Mouse (Mus musculus): ENCODE measurements around the gene Myadml2.
"Not testable (repeated sequence)": the region's sequence is repeated elsewhere in the genome, so short reads cannot be mapped to it uniquely, and the experiment has no call there.

Myadml2 gene

GRCm38 (mm10) chr11:120648001-120648476 lies at the start of gene Myadml2:
Gene Myadml2, minus strand, starts transcription at chr11:120648158.
- no peak for DNase-seq (ENCODE audit: low spot score in 2 of 2)

DNA sequence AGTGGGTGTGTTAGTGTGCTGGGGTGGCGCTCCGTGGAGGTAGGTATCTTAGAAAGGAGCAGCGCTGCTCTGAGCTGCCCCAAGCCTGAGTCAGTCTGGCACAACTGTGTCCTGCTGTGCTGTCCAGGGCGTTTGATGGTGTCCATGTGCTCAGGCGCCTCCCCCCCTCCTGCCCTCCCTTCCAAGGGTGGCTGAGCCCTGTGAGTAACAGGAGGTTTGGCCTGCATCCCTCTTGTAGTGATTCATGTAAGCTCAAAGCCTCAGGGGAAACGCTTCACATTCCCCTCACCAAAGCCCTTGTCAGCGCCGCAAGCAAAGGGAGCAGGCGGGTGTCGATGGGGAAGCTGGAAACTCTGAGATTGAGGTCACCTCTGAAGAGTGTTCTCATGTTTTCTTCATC lies 49.8 kb upstream of the Myadml2 start:
- DNase-seq (ENCODE audit: low spot score in 2 of 2): no peak

DNA sequence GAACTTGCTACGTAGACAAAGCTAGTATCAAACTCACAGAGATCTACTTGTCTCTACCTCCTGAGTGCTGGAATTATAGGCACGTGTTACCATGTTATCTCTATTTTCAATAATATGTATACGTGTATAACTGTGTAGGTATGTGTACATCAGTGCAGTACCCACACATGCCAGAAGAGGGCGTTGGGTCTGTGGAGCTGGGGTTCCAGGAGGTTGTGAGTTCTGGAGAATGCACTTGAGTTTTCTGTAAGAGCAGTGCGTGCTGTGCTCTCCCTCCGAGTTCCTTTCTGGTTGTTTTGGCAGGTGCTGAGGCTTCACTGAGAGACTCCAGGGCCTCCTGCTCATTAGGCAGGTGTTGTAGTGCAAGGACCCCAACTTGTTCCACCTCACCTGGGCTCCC lies 48.6 kb upstream of the Myadml2 start:
- DNase-seq (ENCODE audit: low spot score in 2 of 2): no peak

- no peak for DNase-seq (ENCODE audit: low spot score in 2 of 2)
These were observed 47.7 kb upstream of the Myadml2 start for GRCm38 (mm10) chr11:120695641-120696040.

GRCm38 (mm10) chr11:120695184-120695583 lies 47.2 kb upstream of the Myadml2 start:
- DNase-seq (ENCODE audit: low spot score in 2 of 2): no peak

DNA sequence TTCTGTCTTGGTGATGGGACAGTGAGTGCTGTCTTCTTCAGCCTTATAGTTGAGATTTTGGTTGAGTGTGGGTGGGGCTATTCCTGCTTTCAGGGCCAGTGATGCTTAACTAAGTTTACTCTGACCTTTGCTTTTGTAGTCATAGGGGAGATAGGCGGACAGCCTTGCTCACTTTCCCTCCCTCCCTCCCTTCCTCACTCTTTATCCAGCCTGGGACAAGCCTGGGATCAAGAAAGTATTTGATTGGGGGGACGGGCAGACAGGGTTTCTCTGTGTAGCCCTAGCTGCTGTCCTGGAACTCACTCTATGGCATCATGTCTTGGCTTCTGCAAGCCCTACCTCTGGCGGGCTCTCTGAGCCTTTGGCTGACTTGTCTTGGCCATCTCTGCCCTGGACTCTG lies 45.5 kb upstream of the Myadml2 start:
- DNase-seq (ENCODE audit: low spot score in 2 of 2): no peak

DNA sequence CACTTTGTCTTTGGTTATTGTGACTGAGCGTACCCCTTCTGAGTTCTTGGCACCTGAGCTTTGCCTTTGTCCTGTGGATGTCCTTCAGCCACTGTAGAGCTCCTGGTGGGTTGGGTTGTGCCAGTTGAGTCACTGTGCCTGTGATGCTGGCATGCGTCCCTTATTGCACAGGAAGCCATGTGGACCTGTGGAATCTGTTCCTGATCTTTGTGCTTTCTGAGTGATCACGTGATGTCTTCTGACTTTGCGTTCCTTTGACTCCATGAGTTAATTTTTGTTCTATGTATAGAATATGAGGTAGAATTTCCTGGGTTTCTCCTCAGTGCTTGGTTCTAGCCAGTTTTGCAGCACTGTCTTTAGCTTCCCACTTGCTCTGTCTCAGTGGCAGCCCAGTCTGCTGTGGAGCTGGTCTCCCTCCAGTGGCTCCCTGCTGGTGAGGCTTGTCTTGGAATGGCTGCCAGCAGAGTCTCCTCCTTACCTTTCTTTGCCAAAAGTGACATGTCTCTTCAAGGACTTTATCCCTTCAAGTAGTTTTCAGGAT lies 44.6 kb upstream of the Myadml2 start:
- DNase-seq (ENCODE audit: low spot score in 2 of 2): no peak

DNA sequence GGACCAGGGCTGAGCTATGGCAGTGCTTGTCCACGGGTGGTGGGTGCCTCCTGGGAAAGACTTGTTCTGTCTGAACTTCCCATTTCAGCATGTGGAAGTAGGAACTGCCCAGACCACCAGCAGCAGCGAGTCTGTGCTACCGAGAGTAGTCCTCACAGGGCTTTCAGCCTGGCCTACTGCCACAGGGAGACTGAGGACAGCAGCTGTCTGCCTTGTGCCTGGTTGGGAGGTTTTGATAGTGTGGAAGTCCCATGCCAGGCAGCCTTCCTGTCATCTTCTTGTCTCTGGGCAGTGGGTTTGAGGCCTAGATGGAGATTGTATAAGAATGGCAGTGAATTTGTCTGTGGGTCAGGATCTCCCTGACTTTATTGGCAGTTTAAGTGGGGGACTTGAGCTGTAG lies 41.4 kb upstream of the Myadml2 start:
- DNase-seq (ENCODE audit: low spot score in 2 of 2): no peak

- DNase-seq (ENCODE audit: low spot score in 2 of 2): no peak
These were observed 38.8 kb upstream of the Myadml2 start for GRCm38 (mm10) chr11:120686650-120687272.

GRCm38 (mm10) chr11:120684660-120685059 lies 36.7 kb upstream of the Myadml2 start:
- no peak for DNase-seq (ENCODE audit: low spot score in 2 of 2)

DNA sequence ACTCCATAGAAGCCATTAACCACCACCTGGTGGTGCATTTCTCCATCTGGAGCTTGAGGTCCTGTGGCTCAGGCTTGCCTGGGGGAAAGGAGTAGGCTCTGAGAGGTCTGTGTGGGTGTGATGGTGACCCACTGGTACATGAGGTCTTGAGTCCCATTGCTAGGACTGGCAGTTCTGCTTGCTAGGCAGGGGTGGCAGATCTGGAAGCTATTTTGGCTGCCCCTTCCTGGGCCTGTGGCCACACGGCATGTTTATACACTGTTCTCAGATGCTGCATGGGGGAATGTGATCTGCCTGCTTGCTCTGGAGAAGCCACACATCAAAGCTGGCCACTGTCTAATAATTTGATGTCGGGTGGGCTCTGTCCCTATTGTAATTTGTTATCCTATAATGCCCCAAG lies 36.1 kb upstream of the Myadml2 start:
- no peak for DNase-seq (ENCODE audit: low spot score in 2 of 2)

GRCm38 (mm10) chr11:120683536-120683935 lies 35.6 kb upstream of the Myadml2 start:
- DNase-seq (ENCODE audit: low spot score in 2 of 2): no peak

DNA sequence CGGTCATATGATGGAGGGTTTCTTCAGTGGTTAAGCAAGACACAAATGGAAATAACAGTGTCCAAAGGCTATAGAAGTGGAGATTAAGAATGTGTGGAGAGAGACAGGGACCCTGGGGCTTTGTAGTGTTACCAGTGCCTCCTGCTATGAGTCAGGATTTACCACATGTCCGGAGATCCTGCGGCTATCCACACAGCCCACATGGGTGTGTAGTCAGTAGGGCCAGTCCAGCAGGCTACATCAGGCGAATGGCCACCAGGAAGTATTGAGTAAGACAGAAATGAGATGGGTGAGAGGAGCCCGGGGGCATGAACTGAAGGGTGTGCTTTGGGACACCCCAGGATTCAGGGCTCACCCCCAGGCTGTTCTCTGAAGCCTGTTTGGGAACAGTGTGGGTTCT lies 34.7 kb upstream of the Myadml2 start:
- no peak for DNase-seq (ENCODE audit: low spot score in 2 of 2)

GRCm38 (mm10) chr11:120679909-120680308 lies 32.0 kb upstream of the Myadml2 start:
- peak in 1 of 2 experiments; percentile 40 for DNase-seq (ENCODE audit: low spot score in 2 of 2)

DNA sequence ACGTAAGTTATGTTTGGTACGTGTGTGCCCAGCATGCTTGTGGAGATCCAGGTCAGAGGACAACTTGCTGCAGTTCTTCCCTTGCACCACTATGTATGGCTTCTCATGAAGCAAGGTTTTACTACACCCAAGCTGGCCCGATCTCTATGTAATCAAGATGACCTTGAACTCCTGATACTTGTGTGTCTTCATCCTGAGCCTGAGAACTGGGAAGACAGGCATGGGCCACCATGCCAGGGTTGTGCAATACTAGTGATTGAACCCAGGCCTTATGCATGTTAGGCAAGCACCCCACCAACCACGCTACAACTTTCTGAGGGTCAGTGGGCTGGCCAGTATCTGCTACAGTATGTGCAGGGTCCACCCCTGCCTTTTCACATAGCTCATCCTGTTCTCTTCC lies 29.0 kb upstream of the Myadml2 start:
- DNase-seq (ENCODE audit: low spot score in 2 of 2): no peak

DNA sequence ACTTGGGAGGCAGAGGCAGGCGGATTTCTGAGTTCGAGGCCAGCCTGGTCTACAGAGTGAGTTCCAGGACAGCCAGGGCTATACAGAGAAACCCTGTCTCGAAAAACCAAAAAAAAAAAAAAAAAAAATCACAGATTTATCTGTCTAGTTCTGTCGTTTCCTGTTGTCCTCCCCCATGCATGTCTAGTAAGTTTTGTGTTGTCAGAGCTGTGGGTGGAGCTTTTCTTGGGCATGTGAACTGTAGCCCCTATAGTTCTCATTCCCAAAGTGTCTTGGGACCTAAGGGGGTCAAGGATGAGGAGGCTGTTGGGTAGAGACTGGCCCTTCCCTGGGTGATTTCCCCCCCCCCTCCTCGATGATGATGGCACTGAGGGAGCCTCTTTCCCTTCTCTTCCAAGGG lies 27.9 kb upstream of the Myadml2 start:
- not testable (repeated sequence) for DNase-seq (ENCODE audit: low spot score in 2 of 2)

DNA sequence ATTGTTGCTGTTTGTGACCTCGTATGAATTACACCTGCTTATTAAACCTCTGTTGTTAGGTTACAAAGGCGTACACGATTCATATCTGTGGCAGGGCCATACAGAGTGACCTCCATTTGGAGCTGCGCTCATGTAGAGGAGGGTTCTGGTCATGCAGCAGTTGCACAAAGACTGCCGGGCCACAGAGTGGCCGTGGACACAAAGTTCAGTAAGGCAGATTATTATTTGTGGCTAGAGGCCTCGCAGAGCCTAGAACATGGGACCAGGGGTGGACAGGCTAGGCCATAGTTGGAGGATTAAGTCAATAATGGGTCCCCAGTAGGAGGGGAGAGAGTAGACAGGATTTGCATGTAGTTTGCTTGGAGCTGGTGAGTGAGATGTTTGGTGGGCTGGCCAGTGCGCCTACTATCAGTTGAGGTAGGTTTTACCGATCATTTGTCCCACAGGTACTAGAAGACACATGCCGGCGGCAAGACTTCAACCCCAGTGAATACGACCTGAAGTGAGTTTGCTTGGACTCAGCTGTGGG lies 25.7 kb upstream of the Myadml2 start:
- no peak for DNase-seq (ENCODE audit: low spot score in 2 of 2)

- DNase-seq (ENCODE audit: low spot score in 2 of 2): peak; percentile 93 to 94
These were observed 25.0 kb upstream of the Myadml2 start, which contains the start of gene Aspscr1 for GRCm38 (mm10) chr11:120672687-120673593. Gene Aspscr1, plus strand, starts transcription at chr11:120672973.

GRCm38 (mm10) chr11:120666617-120667016 lies 18.7 kb upstream of the Myadml2 start:
- DNase-seq (ENCODE audit: low spot score in 2 of 2): no peak

DNA sequence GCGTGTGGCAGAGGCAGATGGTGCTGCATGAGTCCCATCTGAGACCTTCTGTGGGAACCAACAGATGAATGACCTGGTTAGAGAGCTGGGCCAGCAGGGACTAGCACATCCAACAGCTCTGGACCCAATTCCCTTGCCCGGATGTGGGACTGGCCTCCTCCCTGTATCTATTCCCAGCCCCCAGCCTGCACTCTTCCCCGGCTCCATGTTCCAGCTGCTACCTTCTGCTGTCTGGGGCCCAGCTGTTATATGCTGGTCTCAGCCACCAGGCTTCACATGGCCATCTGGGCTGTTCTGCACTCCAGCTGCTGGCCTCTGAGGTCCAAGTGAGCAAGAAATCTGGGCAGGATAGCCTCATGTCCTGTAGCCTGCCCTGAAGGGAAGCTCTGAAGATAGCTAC lies 17.4 kb upstream of the Myadml2 start:
- no peak for DNase-seq (ENCODE audit: low spot score in 2 of 2)

DNA sequence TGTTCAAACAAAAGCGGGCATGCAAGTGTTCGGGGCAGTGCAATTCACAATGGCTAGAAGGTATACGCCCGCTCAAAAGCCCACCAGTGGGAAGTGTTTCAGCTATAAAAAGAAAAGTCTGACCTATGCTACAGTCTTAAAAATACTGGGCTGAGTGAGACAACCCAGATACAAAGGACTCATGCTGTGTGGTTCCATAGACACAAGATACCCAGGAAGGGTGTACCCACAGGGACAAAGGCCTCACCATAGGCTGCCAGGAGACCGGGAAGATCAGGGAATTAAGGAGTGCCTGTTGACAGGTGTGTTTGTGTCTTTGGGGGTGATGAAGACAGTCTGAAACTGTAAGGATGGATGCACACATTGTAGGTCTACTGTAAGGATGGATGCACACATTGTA lies 15.8 kb upstream of the Myadml2 start:
- DNase-seq (ENCODE audit: low spot score in 2 of 2): no peak

GRCm38 (mm10) chr11:120662759-120663158 lies 14.8 kb upstream of the Myadml2 start:
- no peak for DNase-seq (ENCODE audit: low spot score in 2 of 2)
